Mouse (Mus musculus) fibroblast of lung, adult 2 months (primary cell): ENCODE measurements at regions not wholly inside any gene's neighbourhood (a gene's known extent, or its start where the extent isn't known, plus 50 kb on each side); places are given as distances from the start of the nearest gene placed in this dataset.

Experiments used
- DNase-seq: peaks from one replicate; pipeline ENCODE4 v3.0.0-alpha.2; 2011; ENCODE audit warnings: low read depth

DNA sequence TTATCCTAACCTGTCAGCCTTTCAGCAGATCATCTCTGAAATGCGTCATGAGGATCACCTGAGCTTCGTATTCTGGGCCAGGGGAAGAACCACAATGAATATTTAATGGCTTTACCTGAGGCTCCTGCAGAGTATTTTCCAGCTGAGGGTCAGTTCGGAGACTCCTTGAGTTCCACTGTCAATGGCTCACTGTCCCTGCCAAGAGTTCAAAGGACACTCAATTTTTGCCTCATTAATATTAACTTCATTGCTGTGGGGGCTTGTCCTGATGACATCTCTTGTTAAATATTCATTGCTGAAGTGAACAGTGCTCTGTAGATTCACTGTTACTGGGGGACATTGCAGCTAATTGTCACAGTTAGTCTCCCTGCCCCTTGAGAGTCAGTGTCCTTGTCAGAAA lies 316.2 kb upstream of the Myt1l start:
- DNase-seq = no peak

DNA sequence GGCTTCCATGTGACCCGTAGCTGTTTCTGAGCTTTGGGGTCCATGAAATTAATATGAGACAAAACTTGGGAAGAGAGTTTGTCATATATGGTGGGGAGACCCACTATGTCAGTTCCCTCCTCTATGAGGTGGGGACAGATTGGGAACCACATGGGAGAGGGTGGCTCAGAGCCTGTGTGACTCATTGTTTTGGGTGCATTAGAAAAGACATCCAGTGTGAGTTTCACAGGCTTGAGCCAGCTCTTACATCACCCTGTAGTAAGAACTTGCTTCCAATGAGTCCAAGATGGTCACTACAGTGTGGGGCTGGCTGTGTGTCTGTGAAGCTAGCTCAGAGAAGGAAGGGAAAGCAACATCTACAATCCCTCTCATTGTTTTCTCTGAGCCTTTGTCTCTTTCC lies 314.6 kb upstream of the Myt1l start:
- DNase-seq = no peak

DNA sequence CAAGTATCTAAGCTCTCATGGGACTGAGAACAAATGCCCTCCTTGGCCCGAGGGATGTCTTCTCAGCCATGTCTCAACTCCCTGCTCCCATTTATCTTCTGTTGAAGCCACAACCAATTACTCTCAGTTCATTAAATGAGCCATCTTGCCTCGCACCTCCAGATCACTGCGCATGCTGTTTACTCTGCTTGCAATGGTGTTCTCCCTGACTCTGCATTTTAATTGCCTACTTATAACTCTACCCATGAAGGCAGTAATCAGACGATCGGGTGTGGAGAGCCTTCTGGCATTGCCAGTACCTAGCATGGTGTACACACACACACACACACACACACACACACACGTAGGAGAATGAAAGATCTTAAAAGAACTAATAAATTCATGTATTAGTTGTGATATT lies 306.1 kb upstream of the Myt1l start:
- no peak for DNase-seq

DNA sequence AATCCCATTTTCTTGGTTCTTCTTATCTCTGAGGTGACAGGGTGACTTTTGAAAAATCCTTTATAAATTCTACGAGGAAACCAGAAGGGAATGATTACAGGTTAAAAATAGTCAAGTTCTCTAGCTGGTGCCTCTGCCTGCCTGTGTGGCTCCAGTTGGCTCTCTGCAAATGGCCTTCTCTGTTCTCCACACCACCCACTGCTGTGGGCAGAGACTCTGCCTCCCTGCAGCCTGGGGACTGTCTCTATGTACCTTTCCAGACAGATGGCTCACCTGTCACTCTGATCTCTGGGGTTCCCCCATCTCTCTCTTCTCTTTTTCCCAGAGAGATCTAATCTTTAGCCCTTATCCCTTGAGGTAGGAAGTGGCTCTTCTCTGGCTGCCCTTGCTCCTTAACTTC lies 302.2 kb upstream of the Myt1l start:
- no peak for DNase-seq

DNA sequence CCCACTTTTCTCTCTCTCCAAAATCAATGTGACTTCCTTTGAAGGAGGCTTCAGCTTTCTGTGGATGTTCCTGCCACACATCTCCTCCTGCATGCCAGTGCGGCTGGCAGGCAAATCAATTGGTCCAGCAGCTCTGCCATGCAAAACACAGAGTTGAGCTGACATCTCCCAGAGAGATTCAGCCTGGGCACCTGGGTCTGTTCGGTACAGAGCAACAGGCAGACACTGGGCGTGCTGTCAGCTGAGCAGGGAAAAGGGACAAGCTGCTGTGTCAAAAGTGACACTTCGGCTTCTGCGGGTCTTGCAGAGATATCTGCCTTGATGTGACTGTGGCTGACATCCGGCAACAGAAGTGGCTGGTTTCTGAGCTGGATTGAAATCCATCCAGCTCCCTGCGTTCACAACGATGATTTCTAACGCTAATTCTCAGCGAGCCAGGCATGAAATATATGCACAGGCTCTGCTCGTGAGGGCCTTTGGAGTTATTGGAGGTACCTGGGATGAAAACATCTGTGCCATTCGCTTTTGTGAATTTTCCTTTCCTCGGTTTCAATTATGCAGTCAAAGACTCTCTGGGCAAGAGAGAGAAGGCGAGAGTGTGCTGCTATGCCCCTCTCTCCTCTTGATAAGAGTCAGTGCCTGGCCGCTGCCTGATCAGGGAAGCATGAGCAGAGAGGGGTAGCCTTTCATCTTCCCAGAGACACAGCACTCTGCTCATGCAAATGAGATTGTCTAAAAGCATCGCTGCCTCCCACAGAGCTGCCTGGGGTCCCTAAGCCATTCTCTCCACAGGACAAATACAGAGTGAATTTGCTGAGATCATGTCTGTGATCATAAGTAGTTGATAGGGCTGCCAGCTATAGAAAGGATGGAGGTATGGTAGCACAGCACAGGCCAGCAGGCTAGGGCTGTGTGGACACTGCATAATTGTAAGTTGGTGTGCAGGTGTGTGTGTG lies 295.4 kb upstream of the Myt1l start:
- DNase-seq = no peak

DNA sequence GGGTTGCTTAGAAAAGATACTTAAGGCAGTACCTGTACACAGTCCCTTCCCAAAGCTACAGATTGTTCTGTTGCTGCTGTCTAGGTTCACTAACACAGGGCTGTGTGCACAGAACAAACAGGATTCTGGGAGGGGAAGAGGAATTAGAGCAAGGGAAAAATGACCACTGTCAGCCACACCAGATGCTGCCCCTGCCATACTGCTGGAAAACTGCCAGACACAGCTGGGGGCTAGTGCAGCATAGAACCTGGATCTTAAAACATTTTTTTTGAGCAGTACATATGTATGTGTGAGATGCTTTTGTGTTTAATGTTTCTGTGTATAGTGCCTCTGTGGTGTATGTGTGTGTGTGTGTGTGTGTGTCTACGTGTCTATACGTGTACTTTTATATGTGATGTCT lies 291.7 kb upstream of the Myt1l start:
- DNase-seq = no peak

GRCm38 (mm10) chr12:29237516-29237915 lies 290.7 kb upstream of the Myt1l start:
- DNase-seq = no peak

DNA sequence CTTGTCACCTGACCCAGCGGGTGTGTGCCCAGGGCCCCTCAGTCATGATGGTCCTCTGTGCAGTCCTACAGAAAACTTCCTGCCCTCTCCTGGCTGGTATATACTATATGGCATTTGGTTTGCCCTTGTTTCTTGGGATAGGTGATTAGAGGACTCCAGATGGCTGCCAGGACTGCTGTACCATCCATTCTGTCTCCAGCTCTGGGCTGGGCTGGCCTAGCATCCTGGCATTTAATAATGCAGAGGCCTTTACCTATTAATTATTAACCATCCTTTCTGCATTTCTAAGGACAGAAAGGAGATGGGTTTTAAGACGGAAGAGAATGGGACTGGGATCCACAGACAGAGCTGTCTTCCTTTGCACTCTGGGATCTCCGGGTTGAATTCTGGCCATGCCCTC lies 288.7 kb upstream of the Myt1l start:
- DNase-seq = no peak

DNA sequence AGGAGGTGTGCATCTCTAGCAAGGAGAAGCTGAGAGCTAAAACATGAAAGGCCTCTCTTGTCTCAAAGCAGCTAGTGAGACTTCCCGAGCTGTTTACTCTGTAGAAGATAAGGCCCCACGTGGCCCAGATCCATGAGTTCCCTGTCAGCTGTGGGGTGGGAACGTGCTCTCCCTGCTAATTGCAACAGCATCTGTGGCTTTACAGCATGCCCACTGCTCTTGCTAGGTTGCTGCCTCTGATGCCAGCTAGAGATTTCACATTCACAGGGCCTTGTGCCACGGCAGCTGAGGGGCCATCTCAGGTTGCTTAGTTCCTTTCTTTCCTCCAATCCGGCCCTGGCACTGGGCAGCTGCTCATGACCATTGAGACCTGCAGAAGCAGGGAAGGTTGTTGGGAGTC lies 288.2 kb upstream of the Myt1l start:
- no peak for DNase-seq

DNA sequence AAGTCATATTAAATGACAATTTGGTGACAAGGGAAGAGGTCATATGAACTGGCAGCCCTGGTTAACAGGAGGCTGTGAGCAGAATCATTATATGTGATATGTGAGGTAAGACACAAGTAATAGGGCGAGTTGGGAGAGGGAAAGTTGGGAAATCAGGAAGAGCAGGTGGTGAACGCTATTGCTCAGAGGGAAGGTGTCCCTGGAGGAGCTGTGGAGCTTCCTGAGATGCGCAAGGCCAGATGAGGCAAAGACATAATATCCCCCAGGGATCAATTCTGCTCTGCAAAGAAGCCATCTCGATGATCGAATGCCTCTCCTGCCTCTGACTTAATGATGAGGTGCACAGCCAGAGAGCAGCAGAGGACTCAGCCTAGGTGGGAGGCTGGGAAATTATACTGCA lies 285.1 kb upstream of the Myt1l start:
- DNase-seq = no peak

DNA sequence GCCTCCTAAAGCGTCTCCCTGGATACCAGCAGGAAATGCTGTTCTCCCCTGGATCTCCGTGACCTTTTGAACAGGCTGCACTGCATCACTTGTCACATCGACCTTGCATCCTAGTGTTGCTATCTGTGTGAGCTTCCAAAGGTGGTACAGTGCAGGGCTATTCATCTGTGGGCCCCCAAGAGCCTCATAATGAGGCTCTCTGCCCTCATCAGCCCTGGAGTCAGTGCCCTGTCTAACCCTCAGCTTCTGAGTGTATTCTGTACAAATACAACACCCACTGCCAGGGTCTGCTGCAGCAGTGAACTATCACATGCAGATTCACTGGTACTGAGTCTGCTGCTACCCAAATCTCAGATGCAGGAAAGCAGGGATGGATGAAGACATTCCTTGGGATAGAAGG lies 282.1 kb upstream of the Myt1l start:
- no peak for DNase-seq

DNA sequence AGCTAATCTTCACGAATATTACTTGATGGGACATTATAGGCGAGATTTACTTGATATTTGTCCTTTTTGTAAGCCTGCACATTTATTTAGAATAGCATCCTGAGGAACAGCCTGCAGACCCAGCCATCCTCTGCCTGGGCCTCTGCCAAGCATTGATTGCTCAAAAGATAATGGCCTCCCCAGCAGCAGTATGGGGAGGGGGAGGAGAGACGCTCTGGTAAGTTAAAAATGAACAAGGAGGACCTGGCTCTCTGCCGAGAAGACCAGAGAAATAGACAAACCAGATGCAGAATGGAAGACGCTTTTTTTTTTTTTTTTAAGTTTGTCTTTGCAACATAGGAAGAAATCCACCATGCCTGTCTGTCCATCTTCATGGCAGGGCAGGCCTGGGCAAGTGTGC lies 280.8 kb upstream of the Myt1l start:
- DNase-seq = no peak

- DNase-seq = no peak
Measured at GRCm38 (mm10) chr12:29248459-29248858, 279.7 kb upstream of the Myt1l start.

- no peak for DNase-seq
Measured at GRCm38 (mm10) chr12:29256103-29256502, 272.1 kb upstream of the Myt1l start.

GRCm38 (mm10) chr12:29257011-29257734 lies 271.0 kb upstream of the Myt1l start:
- DNase-seq = no peak

- DNase-seq = no peak
Measured at GRCm38 (mm10) chr12:29257735-29258547, 270.2 kb upstream of the Myt1l start.

- no peak for DNase-seq
Measured at GRCm38 (mm10) chr12:29258548-29258874, 269.7 kb upstream of the Myt1l start.

- no peak for DNase-seq
Measured at GRCm38 (mm10) chr12:29258966-29259365, 269.2 kb upstream of the Myt1l start.

- DNase-seq = no peak
Measured at GRCm38 (mm10) chr12:29274166-29274565, 254.0 kb upstream of the Myt1l start.

GRCm38 (mm10) chr12:29275676-29276075 lies 252.5 kb upstream of the Myt1l start:
- no peak for DNase-seq

GRCm38 (mm10) chr12:29279631-29280080 lies 248.5 kb upstream of the Myt1l start:
- DNase-seq = no peak

- DNase-seq = no peak
Measured at GRCm38 (mm10) chr12:29280081-29280788, 247.9 kb upstream of the Myt1l start.
